Mouse (Mus musculus): ENCODE data around the gene Dpysl5. TPM values are rescaled to one million over a fixed set of nuclear protein-coding genes. Genes with fewer than 3 reads are reported as not detected.

The Dpysl5 gene
- polyA plus RNA-seq, 1 experiment from 2014 or later = 64.0 TPM

- Histone ChIP-seq H3K27ac (no peak overlapping the region), H3K4me3 (no peak overlapping the region), H3K36me3 (replicated peaks) (peaks cover 93% of the 10 kb centered on the region), H3K27me3 (ENCODE audit: poor library complexity, severe bottlenecking) (no peaks in the 10 kb centered on the region), H3K4me1 (no peaks in the 10 kb centered on the region), H3K9me3 (no peaks in the 10 kb centered on the region)
- no peak for DNase-seq (ENCODE audit: extremely low spot score, low spot score)
- WGBS = 65% methylated on average over 3 of the region's 3 CpGs
Measured at GRCm38 (mm10) chr5:30781147-30781546, 69.8 kb downstream of the Dpysl5 start.

GRCm38 (mm10) chr5:30787381-30787780 is 76.0 kb downstream of the Dpysl5 start:
- Histone ChIP-seq H3K9me3 (no peaks in the 10 kb centered on the region), H3K27me3 (ENCODE audit: poor library complexity, severe bottlenecking) (no peaks in the 10 kb centered on the region), H3K36me3 (replicated peaks) (peaks cover 96% of the 10 kb centered on the region), H3K4me1 (no peaks in the 10 kb centered on the region), H3K4me3 (no peak overlapping the region), H3K27ac (no peak overlapping the region)
- no peak for DNase-seq (ENCODE audit: extremely low spot score, low spot score)
- 97% methylated on average over 5 of the region's 5 CpGs for WGBS

GRCm38 (mm10) chr5:30790047-30790446 is 78.7 kb downstream of the Dpysl5 start:
- Histone ChIP-seq H3K4me3 (no peak overlapping the region), H3K9me3 (no peaks in the 10 kb centered on the region), H3K27me3 (ENCODE audit: poor library complexity, severe bottlenecking) (no peaks in the 10 kb centered on the region), H3K36me3 (replicated peaks) (peaks cover 96% of the 10 kb centered on the region), H3K27ac (no peak overlapping the region), H3K4me1 (no peaks in the 10 kb centered on the region)
- 92% methylated on average over 3 of the region's 3 CpGs for WGBS
- no peak for DNase-seq (ENCODE audit: extremely low spot score, low spot score)

DNA sequence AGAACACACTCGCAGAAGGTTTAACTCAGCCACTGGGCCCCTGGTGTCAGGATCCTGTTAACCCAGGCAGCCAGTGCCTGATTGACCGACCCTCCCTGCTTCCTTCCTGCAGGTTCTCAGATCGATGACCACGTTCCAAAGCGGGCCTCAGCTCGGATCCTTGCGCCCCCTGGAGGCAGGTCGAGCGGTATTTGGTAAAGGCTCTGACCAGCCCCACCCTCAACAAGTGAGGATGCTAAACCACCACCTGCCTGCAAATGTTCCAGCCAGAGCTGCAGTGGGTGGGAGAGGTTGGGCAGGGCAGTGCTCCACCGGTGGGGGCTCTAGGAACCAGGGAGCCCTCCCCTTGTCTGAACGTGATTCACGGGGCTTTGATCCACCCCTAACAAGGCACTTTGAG is 84.8 kb downstream of the Dpysl5 start:
- no peaks in the 10 kb centered on the region for H3K27me3 ChIP-seq (ENCODE audit: poor library complexity, severe bottlenecking)
- no peaks in the 10 kb centered on the region for H3K9me3 ChIP-seq
- H3K36me3 ChIP-seq (replicated peaks) = peaks cover 87% of the 10 kb centered on the region
- peak; percentile 78 for DNase-seq (ENCODE audit: extremely low spot score, low spot score)
- 14% methylated on average over 12 of the region's 12 CpGs for WGBS
- H3K27ac ChIP-seq = no peak overlapping the region
- H3K4me3 ChIP-seq = no peak overlapping the region
- H3K4me1 ChIP-seq = peaks cover 22% of the 10 kb centered on the region

DNA sequence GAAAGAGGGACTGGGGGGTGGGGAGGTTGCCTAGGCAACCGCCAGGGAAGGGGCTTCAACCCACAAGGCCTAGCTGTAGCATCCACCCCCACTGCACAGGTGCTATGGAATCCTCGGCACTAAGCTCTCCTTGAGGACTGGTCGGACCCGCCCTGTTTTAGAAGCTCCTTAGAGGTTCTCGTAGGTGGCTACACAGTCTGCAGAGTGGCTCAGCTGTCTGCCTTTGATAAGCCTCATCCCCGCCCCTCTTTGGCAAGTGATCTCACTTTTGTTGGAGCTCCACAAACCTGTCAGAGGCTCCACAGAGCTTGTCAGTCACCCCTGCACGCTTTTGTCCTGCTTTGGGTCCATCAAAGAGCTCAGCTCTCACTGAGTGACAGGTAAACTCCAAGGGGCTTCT is 86.1 kb downstream of the Dpysl5 start:
- Histone ChIP-seq H3K27ac (no peak overlapping the region), H3K27me3 (ENCODE audit: poor library complexity, severe bottlenecking) (no peaks in the 10 kb centered on the region), H3K36me3 (replicated peaks) (peaks cover 74% of the 10 kb centered on the region), H3K9me3 (no peaks in the 10 kb centered on the region), H3K4me1 (peaks cover 22% of the 10 kb centered on the region), H3K4me3 (no peak overlapping the region)
- no peak for DNase-seq (ENCODE audit: extremely low spot score, low spot score)
- WGBS = 70% methylated on average over 7 of the region's 7 CpGs

GRCm38 (mm10) chr5:30797982-30798381 is 86.6 kb downstream of the Dpysl5 start:
- Histone ChIP-seq H3K36me3 (replicated peaks) (peaks cover 69% of the 10 kb centered on the region), H3K4me1 (peaks cover 22% of the 10 kb centered on the region), H3K9me3 (no peaks in the 10 kb centered on the region), H3K27me3 (ENCODE audit: poor library complexity, severe bottlenecking) (no peaks in the 10 kb centered on the region), H3K27ac (no peak overlapping the region), H3K4me3 (no peak overlapping the region)
- WGBS = 87% methylated on average over 8 of the region's 8 CpGs
- DNase-seq (ENCODE audit: extremely low spot score, low spot score) = no peak

- 91% methylated on average over 6 of the region's 6 CpGs for WGBS
- H3K27me3 ChIP-seq (ENCODE audit: poor library complexity, severe bottlenecking) = no peaks in the 10 kb centered on the region
- no peak for DNase-seq (ENCODE audit: extremely low spot score, low spot score)
- H3K4me1 ChIP-seq = peaks cover 22% of the 10 kb centered on the region
- peaks cover 59% of the 10 kb centered on the region for H3K36me3 ChIP-seq (replicated peaks)
- no peak overlapping the region for H3K4me3 ChIP-seq
- H3K27ac ChIP-seq = no peak overlapping the region
- H3K9me3 ChIP-seq = no peaks in the 10 kb centered on the region
Measured at GRCm38 (mm10) chr5:30798965-30799364, 87.6 kb downstream of the Dpysl5 start.

DNA sequence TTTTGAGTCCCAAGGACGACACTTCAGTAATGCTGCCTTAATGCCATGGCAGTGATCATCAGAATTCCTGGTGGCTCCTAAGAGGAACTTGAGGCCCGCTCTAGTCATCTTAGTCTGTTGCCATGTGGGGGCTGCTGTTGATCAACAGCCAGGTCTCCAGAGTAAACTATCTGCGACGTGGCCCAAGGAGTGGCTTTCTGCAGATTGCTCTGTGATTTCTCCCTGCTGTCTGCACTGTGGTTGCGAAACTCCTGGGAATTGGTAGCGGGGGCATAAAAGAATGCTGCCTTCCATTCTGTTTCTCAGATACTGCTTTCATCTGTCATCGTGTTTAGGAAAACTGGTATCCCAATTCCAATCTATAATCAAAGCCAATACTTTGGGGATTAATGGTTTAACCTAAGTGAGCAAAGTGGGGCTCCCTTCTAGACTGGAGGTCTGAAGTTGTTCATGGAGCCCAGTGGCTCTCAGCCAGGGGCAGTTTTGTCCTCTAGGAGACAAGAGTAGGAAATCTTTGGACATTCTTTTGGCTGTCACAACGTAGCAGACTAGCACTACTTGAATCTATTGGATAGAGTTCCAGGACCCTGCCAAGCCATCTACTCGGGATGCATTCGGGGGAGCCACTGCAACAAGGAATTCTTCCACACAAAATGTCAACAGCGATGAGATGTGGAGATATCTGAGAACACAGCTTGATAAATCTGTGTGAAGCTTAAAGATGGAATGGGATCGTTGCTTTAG is 91.5 kb downstream of the Dpysl5 start:
- Histone ChIP-seq H3K9me3 (no peaks in the 10 kb centered on the region), H3K27ac (no peak overlapping the region), H3K36me3 (replicated peaks) (peaks cover 20% of the 10 kb centered on the region), H3K4me3 (no peak overlapping the region), H3K4me1 (no peaks in the 10 kb centered on the region), H3K27me3 (ENCODE audit: poor library complexity, severe bottlenecking) (no peaks in the 10 kb centered on the region)
- DNase-seq (ENCODE audit: extremely low spot score, low spot score) = no peak
- WGBS = 86% methylated on average over 12 of the region's 12 CpGs

DNA sequence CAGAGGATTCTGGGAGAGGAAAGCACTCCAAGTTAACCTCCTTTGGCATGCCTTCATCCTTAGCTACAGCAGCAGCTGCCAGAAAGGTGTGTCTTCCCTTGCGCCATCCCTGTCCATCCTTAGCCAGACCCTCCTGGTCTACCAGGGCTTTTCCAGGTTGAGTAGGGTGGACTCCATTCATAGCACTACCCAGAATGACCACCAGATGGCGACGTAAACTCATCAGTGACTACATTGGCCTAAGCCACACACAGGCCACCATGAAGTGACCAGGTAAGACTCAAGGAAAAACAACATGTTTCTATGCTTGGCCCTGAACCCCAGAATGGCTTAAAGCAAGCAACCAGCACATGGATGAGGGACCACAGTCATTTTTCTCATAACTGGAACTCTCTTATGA is 94.7 kb downstream of the Dpysl5 start:
- Histone ChIP-seq H3K27ac (no peak overlapping the region), H3K4me3 (no peak overlapping the region), H3K9me3 (no peaks in the 10 kb centered on the region), H3K27me3 (ENCODE audit: poor library complexity, severe bottlenecking) (no peaks in the 10 kb centered on the region), H3K4me1 (no peaks in the 10 kb centered on the region), H3K36me3 (replicated peaks) (no peaks in the 10 kb centered on the region)
- DNase-seq (ENCODE audit: extremely low spot score, low spot score) = peak; percentile 86
- WGBS = 10% methylated on average over 3 of the region's 3 CpGs

GRCm38 (mm10) chr5:30814424-30815119 is 103.2 kb downstream of the Dpysl5 start, which contains the start of gene Mapre3:
Gene Mapre3 (plus strand): TSS chr5:30814641.
- under 1% methylated on average over 58 of the region's 59 CpGs for WGBS
- Histone ChIP-seq H3K4me3 (peak within 1 kb of the TSS; percentile 83), H3K27me3 (ENCODE audit: poor library complexity, severe bottlenecking) (0 out of 2 replicates have a peak, but pooled peaks cover 3% of the 10 kb centered on the region), H3K4me1 (peaks cover 32% of the 10 kb centered on the region), H3K9me3 (no peaks in the 10 kb centered on the region), H3K27ac (peak within 1 kb of the TSS; percentile 90), H3K36me3 (replicated peaks) (no peaks in the 10 kb centered on the region)
- peak; percentile 95 for DNase-seq (ENCODE audit: extremely low spot score, low spot score)

DNA sequence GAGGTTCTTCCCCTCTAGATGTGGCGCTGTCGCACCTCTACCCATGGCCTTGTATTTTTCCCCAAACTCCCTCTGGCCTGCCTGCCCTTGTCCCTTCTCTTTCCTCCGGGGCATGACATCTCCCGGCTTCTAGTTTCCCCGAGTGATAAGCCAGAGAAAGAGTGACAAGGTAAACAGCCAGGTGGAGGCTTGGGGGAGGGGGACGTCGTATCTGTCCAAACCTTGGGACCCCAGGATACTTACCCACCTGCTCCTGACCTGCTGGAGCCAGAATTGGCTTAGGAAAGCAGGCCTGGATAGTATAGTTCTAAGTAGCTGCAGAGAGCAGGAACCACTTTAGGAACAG is 103.7 kb downstream of the Dpysl5 start:
- no peaks in the 10 kb centered on the region for H3K36me3 ChIP-seq (replicated peaks)
- H3K9me3 ChIP-seq = no peaks in the 10 kb centered on the region
- WGBS = 4% methylated on average over 7 of the region's 7 CpGs
- DNase-seq (ENCODE audit: extremely low spot score, low spot score) = no peak
- H3K27me3 ChIP-seq (ENCODE audit: poor library complexity, severe bottlenecking) = 0 out of 2 replicates have a peak, but pooled peaks cover 3% of the 10 kb centered on the region
- H3K27ac ChIP-seq = peak overlapping the region; percentile 90
- H3K4me3 ChIP-seq = peak overlapping the region; percentile 83
- H3K4me1 ChIP-seq = peaks cover 32% of the 10 kb centered on the region

DNA sequence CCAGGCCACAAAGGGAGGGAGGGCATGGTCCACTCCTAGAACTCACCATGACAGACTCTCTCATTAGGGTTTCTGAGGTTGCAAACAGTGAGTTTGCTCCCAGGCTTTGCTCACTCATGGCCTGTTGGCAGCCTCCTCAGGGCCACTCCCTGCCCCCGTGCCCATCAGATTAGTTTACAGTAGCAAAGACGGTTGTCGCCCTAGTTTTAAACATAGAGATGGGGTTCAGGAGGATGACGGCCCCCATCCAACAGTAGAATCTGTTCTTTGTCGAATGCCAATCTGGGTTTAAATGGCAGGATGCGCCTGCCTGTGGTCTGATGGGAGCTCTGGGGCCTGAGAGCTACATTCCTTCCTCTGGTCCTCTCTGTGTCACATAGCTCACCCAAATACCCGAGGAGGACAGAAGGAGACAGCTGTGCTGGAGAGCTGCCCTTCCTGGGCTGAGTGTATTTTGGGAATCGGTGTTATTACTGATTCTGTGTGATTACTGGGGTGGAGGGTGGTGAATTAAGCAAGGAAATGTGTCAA is 105.0 kb downstream of the Dpysl5 start:
- no peak for DNase-seq (ENCODE audit: extremely low spot score, low spot score)
- H3K9me3 ChIP-seq = no peaks in the 10 kb centered on the region
- no peak overlapping the region for H3K4me3 ChIP-seq
- WGBS = 84% methylated on average over 8 of the region's 8 CpGs
- no peak overlapping the region for H3K27ac ChIP-seq
- peaks cover 32% of the 10 kb centered on the region for H3K4me1 ChIP-seq
- 0 out of 2 replicates have a peak, but pooled peaks cover 3% of the 10 kb centered on the region for H3K27me3 ChIP-seq (ENCODE audit: poor library complexity, severe bottlenecking)
- no peaks in the 10 kb centered on the region for H3K36me3 ChIP-seq (replicated peaks)

DNA sequence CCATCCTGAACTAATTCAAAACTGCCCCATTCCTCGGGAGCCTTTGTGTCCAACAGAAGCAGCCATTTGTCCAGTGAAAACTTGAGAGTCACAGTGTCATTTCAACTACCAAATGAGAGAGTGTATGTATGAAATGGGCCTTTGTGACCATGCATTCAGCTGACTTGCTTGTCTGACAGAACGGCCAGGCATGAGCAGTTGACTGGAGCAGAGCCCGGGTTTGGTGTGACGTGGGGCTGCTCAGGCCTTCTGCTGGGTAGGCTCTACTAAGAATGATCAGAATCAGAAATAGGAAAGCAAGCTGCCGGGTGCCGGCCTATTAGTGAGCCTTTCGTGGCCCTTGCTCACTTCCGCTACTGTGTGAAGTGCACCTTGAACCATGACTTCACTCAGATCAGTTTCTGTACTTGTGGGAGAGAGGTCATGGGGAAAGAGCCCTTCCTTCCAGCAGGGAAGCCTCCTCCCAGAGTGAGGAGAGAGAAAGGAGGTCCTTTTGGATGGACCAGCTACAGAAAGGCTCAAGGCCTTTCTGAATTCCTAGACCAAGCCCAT is 107.5 kb downstream of the Dpysl5 start:
- no peak overlapping the region for H3K4me3 ChIP-seq
- H3K27me3 ChIP-seq (ENCODE audit: poor library complexity, severe bottlenecking) = no peaks in the 10 kb centered on the region
- DNase-seq (ENCODE audit: extremely low spot score, low spot score) = no peak
- no peak overlapping the region for H3K27ac ChIP-seq
- no peaks in the 10 kb centered on the region; the same call in 1 of the 2 replicates for H3K36me3 ChIP-seq (replicated peaks)
- peaks cover 30% of the 10 kb centered on the region for H3K4me1 ChIP-seq
- H3K9me3 ChIP-seq = no peaks in the 10 kb centered on the region
- 94% methylated on average over 8 of the region's 8 CpGs for WGBS

Measured in forebrain, embryonic 10.5 days (tissue).